Mouse (Mus musculus) ES-E14 (cell line): ENCODE measurements around the gene Ifit1bl2. TPM values are rescaled to one million over a fixed set of nuclear protein-coding genes. Genes with fewer than 3 reads are reported as not detected.
A peak's percentile ranks its signal among the peaks of the same experiment; 100 is the strongest.
"Not testable (repeated sequence)": the region's sequence is repeated elsewhere in the genome, so short reads cannot be mapped to it uniquely, and the experiment has no call there.

Source experiments
- DNase-seq: peaks from one replicate; pipeline ENCODE4 v3.0.0-alpha.2; 2013; ENCODE audit warnings: low read depth, low spot score
- H3K27ac ChIP-seq: 2 replicates; pipeline ENCODE4 v1.5.1; 2012; ENCODE audit warnings: low read depth, mild to moderate bottlenecking, low read length, moderate library complexity, mixed read lengths; ENCODE audit not compliant: poor library complexity, insufficient read depth, severe bottlenecking
- H3K36me3 ChIP-seq: 2 replicates; pipeline ENCODE4 v1.6.1; 2012; ENCODE audit warnings: mild to moderate bottlenecking, low read length, moderate library complexity, mixed read lengths; ENCODE audit not compliant: control insufficient read depth, poor library complexity, insufficient read depth, severe bottlenecking
- H3K4me1 ChIP-seq, 2 experiments: fragments of 150-350 bp in 1 of 2; sonication (generic) in 1 of 2; 2 replicates each; pipeline ENCODE4 v1.6.1; 2012; ENCODE audit warnings: low read length in 2 of 2, mild to moderate bottlenecking in 1 of 2, mixed read lengths in 1 of 2; ENCODE audit not compliant: control insufficient read depth in 2 of 2, insufficient read depth in 2 of 2, poor library complexity in 1 of 2
- H3K4me3 ChIP-seq, 2 experiments: fragments of 150-350 bp in 1 of 2; sonication (generic) in 1 of 2; 2 replicates each; pipeline ENCODE4 v1.5.1; 2012; ENCODE audit warnings: low read length in 2 of 2, low read depth in 1 of 2, mild to moderate bottlenecking in 1 of 2, mixed read lengths in 1 of 2; ENCODE audit not compliant: insufficient read depth in 1 of 2, poor library complexity in 1 of 2, severe bottlenecking in 1 of 2
- H3K9ac ChIP-seq: 2 replicates; pipeline ENCODE4 v1.6.1; 2012; ENCODE audit warnings: low read depth, mild to moderate bottlenecking, low read length, mixed read lengths; ENCODE audit not compliant: poor library complexity, insufficient read depth, severe bottlenecking
- H3K9me3 ChIP-seq: fragments of 150-350 bp; sonication (generic); 2 replicates; pipeline ENCODE4 v1.6.1; 2012; ENCODE audit warnings: low read depth, mild to moderate bottlenecking, low read length; ENCODE audit not compliant: control insufficient read depth, insufficient read depth
- CHD2 ChIP-seq: IDR thresholded peaks from 2 replicates; pipeline ENCODE4 v1.6.1; 2014; ENCODE audit warnings: mild to moderate bottlenecking, low read depth, low read length, inconsistent platforms
- HCFC1 ChIP-seq: IDR thresholded peaks from 2 replicates; pipeline ENCODE4 v1.6.1; 2012; ENCODE audit warnings: low read length, inconsistent platforms, borderline replicate concordance; ENCODE audit not compliant: insufficient read depth
- MAFK ChIP-seq: IDR thresholded peaks from 2 replicates; pipeline ENCODE4 v1.6.1; 2014; ENCODE audit warnings: mild to moderate bottlenecking, low read depth, low read length, inconsistent platforms; ENCODE audit not compliant: insufficient read depth
- ZC3H11A ChIP-seq: IDR thresholded peaks from 2 replicates; pipeline ENCODE4 v1.6.1; 2012; ENCODE audit warnings: low read depth, mild to moderate bottlenecking, inconsistent platforms, low read length, borderline replicate concordance
- ZNF384 ChIP-seq: IDR thresholded peaks from 2 replicates; pipeline ENCODE4 v1.6.1; 2012; ENCODE audit warnings: low read depth, low read length, inconsistent platforms
- in situ Hi-C, 2 experiments: fragments of 600-800 bp; cut with MboI; formaldehyde crosslinking; loops; one replicate each; pipeline ENCODE4 v1.15.1; 2025; ENCODE audit warnings: low sequenced_read_pairs in 2 of 2, inconsistent platforms in 1 of 2; ENCODE audit not compliant: unreplicated experiment in 2 of 2
- total RNA-seq: library from RNA; depleted of rRNA; stranded (reverse); fragments of 300-350 nt; gene quantifications from 2 replicates; pipeline ENCODE4 v1.2.3, GENCODE M21; 2012

The Ifit1bl2 gene
- total RNA-seq, 1 experiment = not detected

- H3K4me3 ChIP-seq = no peak overlapping the region
- H3K4me1 ChIP-seq = no peaks in the 10 kb centered on the region
- H3K9me3 ChIP-seq = no peaks in the 10 kb centered on the region
- no peaks in the 10 kb centered on the region for H3K36me3 ChIP-seq
- in situ Hi-C loops = no loop called here
- no peak overlapping the region for H3K27ac ChIP-seq
- no peak for DNase-seq
- no peak overlapping the region for H3K9ac ChIP-seq
- no peak for TF ChIP-seq MAFK
- TF ChIP-seq HCFC1 = no peak
- TF ChIP-seq ZC3H11A = no peak
- no peak for TF ChIP-seq CHD2
- TF ChIP-seq ZNF384 = no peak
These were observed 16.8 kb downstream of the Ifit1bl2 start for GRCm38 (mm10) chr19:34623781-34624180.

GRCm38 (mm10) chr19:34620871-34621270, 19.7 kb downstream of the Ifit1bl2 start:
- no peak overlapping the region for H3K4me3 ChIP-seq
- TF ChIP-seq CHD2 = no peak
- TF ChIP-seq ZC3H11A = no peak
- peak; percentile 55 for TF ChIP-seq MAFK
- H3K27ac ChIP-seq = no peak overlapping the region
- in situ Hi-C loops = no loop called here
- H3K9ac ChIP-seq = no peak overlapping the region
- no peak for DNase-seq
- H3K4me1 ChIP-seq = no peaks in the 10 kb centered on the region
- H3K36me3 ChIP-seq = no peaks in the 10 kb centered on the region
- H3K9me3 ChIP-seq = no peaks in the 10 kb centered on the region

- H3K9ac ChIP-seq, DNase-seq, H3K4me3 ChIP-seq, H3K4me1 ChIP-seq, H3K9me3 ChIP-seq, H3K36me3 ChIP-seq, in situ Hi-C loops, H3K27ac ChIP-seq: not testable (repeated sequence)
These were observed 28.1 kb downstream of the Ifit1bl2 start for GRCm38 (mm10) chr19:34612243-34613001.

DNA sequence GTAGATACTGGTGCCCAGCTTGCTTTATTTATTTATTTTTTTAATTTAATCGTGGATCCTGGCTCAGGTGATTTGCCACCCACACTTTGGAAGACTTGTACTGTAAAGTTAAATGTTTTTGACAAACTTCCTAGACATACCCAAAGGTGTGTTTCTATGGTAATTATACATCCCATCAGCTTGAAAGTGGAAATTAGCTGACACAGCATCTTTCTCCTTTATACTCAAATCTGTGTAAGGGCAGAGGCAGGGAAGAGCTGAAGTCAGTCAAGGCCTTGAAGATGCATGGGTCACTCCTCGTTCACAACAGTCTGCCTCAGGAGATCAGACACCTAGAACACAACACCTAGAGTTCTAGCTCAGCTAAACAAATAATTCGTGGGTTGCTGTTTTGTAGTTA, 30.4 kb downstream of the Ifit1bl2 start:
- DNase-seq, H3K4me1 ChIP-seq, H3K4me3 ChIP-seq, H3K9me3 ChIP-seq, in situ Hi-C loops, H3K36me3 ChIP-seq, H3K27ac ChIP-seq, H3K9ac ChIP-seq: not testable (repeated sequence)
- peak; percentile 82 for TF ChIP-seq MAFK

DNA sequence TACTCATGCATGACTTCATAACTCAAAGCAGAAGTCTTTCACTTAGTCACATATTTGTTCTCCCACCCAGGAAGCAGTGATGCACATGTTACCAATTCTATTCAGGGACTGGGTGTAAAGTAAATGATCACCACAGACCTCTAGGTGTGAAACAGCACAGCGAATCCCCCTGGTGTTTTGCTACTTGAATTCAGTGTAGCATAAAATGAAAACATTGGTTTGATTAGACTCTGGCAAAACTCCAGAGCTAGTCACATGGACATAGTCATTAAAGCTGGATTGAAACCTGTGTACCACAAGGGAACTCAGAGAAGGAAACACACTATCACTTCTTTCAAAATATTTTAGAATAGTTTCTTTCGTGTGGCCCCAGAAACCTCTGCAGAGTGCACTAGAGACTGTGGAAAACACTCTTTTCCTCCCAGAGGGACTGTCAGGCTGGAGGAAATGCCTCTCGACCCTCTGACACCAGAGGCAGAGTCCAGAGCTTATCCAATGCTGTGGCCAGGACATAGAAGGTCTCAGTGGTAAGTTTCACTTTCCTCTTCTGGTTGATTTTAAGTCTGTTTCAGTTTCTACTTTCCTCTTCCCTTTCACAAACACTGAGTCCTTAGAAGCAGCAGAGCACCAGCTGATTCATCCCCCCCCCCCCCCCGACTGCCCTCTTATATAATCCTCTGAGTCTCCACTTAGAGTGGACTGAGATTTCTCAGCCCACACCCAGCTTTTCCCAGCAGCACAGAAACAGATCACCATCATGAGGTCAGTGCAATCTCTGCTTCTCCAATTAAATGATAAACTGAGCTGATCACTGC, 33.1 kb downstream of the Ifit1bl2 start, which contains the start of gene Ifit3b:
TSS of gene Ifit3b (plus strand) at position 734 of the 815 bp plus-strand sequence.
- H3K4me3 ChIP-seq, H3K4me1 ChIP-seq, DNase-seq, H3K9ac ChIP-seq, H3K9me3 ChIP-seq, H3K36me3 ChIP-seq, in situ Hi-C loops, H3K27ac ChIP-seq: not testable (repeated sequence)
